Mouse (Mus musculus): Measurements from ENCODE around the gene Ces1a. TPM values are rescaled to one million over a fixed set of nuclear protein-coding genes. Genes with fewer than 3 reads are reported as not detected.

Ces1a gene
- polyA plus RNA-seq, 1 experiment from 2014 or later, result not detected

DNA sequence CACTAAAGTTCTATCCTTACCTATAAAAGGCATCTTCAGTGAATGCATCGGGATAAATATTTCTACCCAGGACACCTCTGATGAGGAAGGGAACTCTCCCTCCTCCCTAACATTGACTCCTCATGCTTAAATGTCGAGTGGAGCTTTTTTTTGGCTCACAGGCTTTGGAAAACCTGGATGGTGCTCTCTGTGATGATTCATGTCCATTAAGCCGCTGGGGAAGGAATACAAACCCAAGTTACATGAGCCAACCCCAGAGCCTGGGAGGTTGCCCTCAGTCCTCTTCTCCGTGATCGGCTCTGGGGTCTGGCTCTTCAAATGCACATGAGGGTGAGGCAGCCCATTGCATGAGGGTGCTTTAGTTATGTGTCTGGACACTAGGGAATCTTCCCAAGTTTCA, 71.3 kb downstream of the Ces1a start:
- no peak overlapping the region for H3K27ac ChIP-seq (replicated peaks)
- H3K36me3 ChIP-seq, result no peaks in the 10 kb centered on the region
- no peak for ATAC-seq (ENCODE audit: low FRiP score, low read depth)
- H3K4me1 ChIP-seq, result peaks cover 5% of the 10 kb centered on the region; the same call in 1 of the 2 replicates
- no peak overlapping the region for H3K9ac ChIP-seq (replicated peaks)
- no peaks in the 10 kb centered on the region for H3K27me3 ChIP-seq
- 95% methylated on average over 5 of the region's 5 CpGs for WGBS
- H3K9me3 ChIP-seq, result no peaks in the 10 kb centered on the region
- no peak overlapping the region for H3K4me3 ChIP-seq
- H3K4me2 ChIP-seq (replicated peaks), result no peak overlapping the region

DNA sequence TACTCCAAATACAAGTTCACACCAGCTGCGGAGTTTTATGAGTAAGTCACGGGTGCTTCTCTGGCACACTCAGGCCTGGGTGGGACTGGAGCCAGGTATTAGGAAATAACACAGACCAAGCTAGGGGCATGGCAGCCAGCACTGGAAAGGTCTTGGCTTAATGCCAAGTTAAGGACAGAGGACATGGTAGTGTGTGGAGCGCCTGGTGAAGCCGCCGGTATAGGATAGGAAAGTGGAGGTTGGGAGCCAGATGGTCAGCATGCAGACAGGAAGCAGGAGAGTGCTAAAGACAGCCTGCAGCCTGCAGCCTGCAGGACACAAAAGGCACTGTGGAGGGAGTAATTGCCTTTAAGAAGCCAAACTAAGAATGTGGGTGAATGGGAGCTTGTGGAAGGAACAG, 75.0 kb downstream of the Ces1a start:
- WGBS, result 91% methylated on average over 5 of the region's 5 CpGs
- H3K9ac ChIP-seq (replicated peaks), result no peak overlapping the region
- H3K4me3 ChIP-seq, result no peak overlapping the region
- no peaks in the 10 kb centered on the region for H3K36me3 ChIP-seq
- H3K9me3 ChIP-seq, result no peaks in the 10 kb centered on the region
- no peak for ATAC-seq (ENCODE audit: low FRiP score, low read depth)
- no peaks in the 10 kb centered on the region for H3K27me3 ChIP-seq
- H3K4me1 ChIP-seq, result peaks cover 5% of the 10 kb centered on the region; the same call in 1 of the 2 replicates
- no peak overlapping the region for H3K27ac ChIP-seq (replicated peaks)
- no peak overlapping the region for H3K4me2 ChIP-seq (replicated peaks)

Other genes with a start within 250 kb of the Ces1a start
- 45.6 and 63.9 TPM in 2 replicates for gene Mmp2, start 220.9 kb downstream of the Ces1a start, polyA plus RNA-seq (2016; fragmentation: Nextera tagmentation; extraction: Ambion mirVana)
- 3.5 and 5.9 TPM in 2 replicates for gene Lpcat2, start 192.9 kb downstream of the Ces1a start, polyA plus RNA-seq (2016; fragmentation: Nextera tagmentation; extraction: Ambion mirVana)
- gene Capns2, start 146.8 kb downstream of the Ces1a start, polyA plus RNA-seq (2016; fragmentation: Nextera tagmentation; extraction: Ambion mirVana), result 0.18 TPM in 1 of 2 replicates, not detected in the other
- gene Slc6a2, start 88.1 kb downstream of the Ces1a start, polyA plus RNA-seq (2016; fragmentation: Nextera tagmentation; extraction: Ambion mirVana), result 0.17 and 0.18 TPM in 2 replicates
- not detected in 2 replicates for gene Ces1b, start 31.8 kb upstream of the Ces1a start, polyA plus RNA-seq (2016; fragmentation: Nextera tagmentation; extraction: Ambion mirVana)
- not detected in 2 replicates for gene Ces1c, start 83.1 kb upstream of the Ces1a start, polyA plus RNA-seq (2016; fragmentation: Nextera tagmentation; extraction: Ambion mirVana)
- 0.11 and 0.18 TPM in 2 replicates for gene Ces1d, start 149.6 kb upstream of the Ces1a start, polyA plus RNA-seq (2016; fragmentation: Nextera tagmentation; extraction: Ambion mirVana)
- gene Ces1e, start 181.4 kb upstream of the Ces1a start, polyA plus RNA-seq (2016; fragmentation: Nextera tagmentation; extraction: Ambion mirVana), result not detected in 2 replicates
- not detected in 2 replicates for gene Ces1f, start 231.6 kb upstream of the Ces1a start, polyA plus RNA-seq (2016; fragmentation: Nextera tagmentation; extraction: Ambion mirVana)

Data from midbrain, embryonic 12.5 days (tissue).